Mouse (Mus musculus) liver, adult 2 months (tissue): ENCODE results near the gene Hpn. TPM values are rescaled to one million over a fixed set of nuclear protein-coding genes. Genes with fewer than 3 reads are reported as not detected.

ENCODE experiments used
- DNase-seq: peaks from one replicate; pipeline ENCODE4 v3.0.0-alpha.2; 2011; ENCODE audit warnings: low read depth, low spot score; ENCODE audit errors: extremely low read depth
- H3K27ac ChIP-seq: fragments of 200-500 bp; replicated peaks from 2 replicates; pipeline ENCODE4 v1.5.1; 2012; ENCODE audit warnings: low read depth, mild to moderate bottlenecking, control low read depth, inconsistent platforms, low read length; ENCODE audit not compliant: insufficient read depth
- H3K27me3 ChIP-seq: fragments of 200-500 bp; 2 replicates; pipeline ENCODE4 v1.6.1; 2012; ENCODE audit warnings: mild to moderate bottlenecking, moderate library complexity, low read length, inconsistent platforms; ENCODE audit not compliant: control insufficient read depth, insufficient read depth
- H3K36me3 ChIP-seq: fragments of 200-500 bp; 2 replicates; pipeline ENCODE4 v1.6.1; 2012; ENCODE audit warnings: low read length, inconsistent platforms; ENCODE audit not compliant: control insufficient read depth, insufficient read depth
- H3K4me1 ChIP-seq: fragments of 200-500 bp; 2 replicates; pipeline ENCODE4 v1.6.1; 2011; ENCODE audit warnings: low read length; ENCODE audit not compliant: control insufficient read depth, insufficient read depth
- H3K4me3 ChIP-seq: fragments of 200-500 bp; 2 replicates; pipeline ENCODE4 v1.5.1; 2011; ENCODE audit warnings: low read depth, mild to moderate bottlenecking, control low read depth, low read length, moderate library complexity; ENCODE audit not compliant: insufficient read depth
- H3K79me2 ChIP-seq: fragments of 200-500 bp; 2 replicates; pipeline ENCODE4 v1.6.1; 2012; ENCODE audit warnings: inconsistent platforms, mild to moderate bottlenecking, low read length, moderate library complexity; ENCODE audit not compliant: control insufficient read depth, insufficient read depth
- H3K9ac ChIP-seq: fragments of 200-500 bp; 2 replicates; pipeline ENCODE4 v1.6.1; 2012; ENCODE audit warnings: low read depth, mild to moderate bottlenecking, control low read depth, inconsistent platforms, low read length
- CTCF ChIP-seq: fragments of 200-500 bp; IDR thresholded peaks from 2 replicates; pipeline ENCODE4 v1.5.1; 2011; ENCODE audit warnings: low read depth, low read length, control low read depth
- POLR2A ChIP-seq: fragments of 200-500 bp; IDR thresholded peaks from 2 replicates; pipeline ENCODE4 v1.6.1; 2011; ENCODE audit warnings: low read length, control low read depth; ENCODE audit not compliant: insufficient read depth; ENCODE audit errors: extremely low read depth
- WGBS: fragments of 180-500 bp; shearing (Covaris S2); methylation state at CpG from one replicate; pipeline ENCODE4 v1.1.7; 2018; 5-methylcytosine and 5-hydroxymethylcytosine counted together
- polyA plus RNA-seq: library from polyadenylated mRNA; depleted of rRNA; stranded (reverse); fragments of >200 nt; gene quantifications from 2 replicates; pipeline ENCODE4 v1.2.3, GENCODE M21; 2012
- total RNA-seq: library from RNA; depleted of rRNA; stranded (reverse); fragments of >200 nt; gene quantifications from 2 replicates; pipeline ENCODE4 v1.2.3, GENCODE M21; 2014

Hpn gene
- total and polyA plus RNA-seq, 2 experiments, result 282 to 883 TPM

DNA sequence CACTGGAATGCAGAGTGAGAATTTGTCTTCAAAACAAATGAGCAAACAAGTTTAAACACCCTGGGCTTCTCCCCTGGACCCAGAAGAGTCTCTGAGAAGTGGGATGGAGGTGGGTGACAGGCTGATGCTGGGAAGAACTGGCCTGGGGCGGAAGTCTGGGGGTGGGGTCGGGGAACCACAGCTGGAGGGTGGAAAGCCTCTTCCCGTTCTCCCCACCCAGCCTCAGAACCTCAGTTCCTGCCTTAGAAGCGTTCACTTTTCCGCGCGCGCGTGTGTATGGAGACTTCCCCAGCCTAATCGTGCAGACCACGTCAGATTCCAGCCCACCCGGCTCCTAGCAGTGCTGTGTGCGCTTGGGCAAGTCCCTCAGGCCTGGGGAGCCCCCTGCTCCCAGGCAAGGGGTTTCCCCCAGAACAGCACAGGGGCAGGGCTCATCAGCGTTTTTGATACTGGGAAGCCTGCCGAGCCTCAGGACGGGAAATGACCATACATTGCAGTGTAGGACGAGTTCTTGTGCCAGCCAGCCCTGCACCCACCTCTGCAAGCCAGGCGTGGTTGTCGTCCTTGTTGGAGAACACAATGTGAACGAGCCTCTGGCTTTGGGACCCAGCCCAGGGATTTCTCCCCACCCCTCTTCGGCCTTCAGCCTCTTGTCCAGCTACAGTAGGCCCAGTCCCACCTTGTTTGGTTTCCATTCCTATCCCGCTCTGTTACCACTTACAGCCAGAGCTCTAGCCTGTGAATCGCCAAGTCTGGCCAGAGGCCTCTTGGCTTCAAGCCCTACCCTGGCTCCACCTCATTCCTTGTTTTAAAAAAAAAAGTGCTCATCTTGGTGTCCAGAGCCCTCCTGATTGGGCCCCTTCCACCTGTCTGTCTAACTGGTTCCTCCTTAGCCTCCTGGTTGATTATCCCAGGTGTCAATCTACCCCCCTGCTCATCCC is 36.5 kb upstream of the Hpn start:
- peak; percentile 40 for DNase-seq
- Histone ChIP-seq H3K4me1 (peaks cover 13% of the 10 kb centered on the region), H3K79me2 (peaks cover 16% of the 10 kb centered on the region; the same call in 1 of the 2 replicates), H3K27ac (peak overlapping the region; percentile 81), H3K9ac (peak overlapping the region; percentile 77), H3K36me3 (no peaks in the 10 kb centered on the region), H3K4me3 (peak overlapping the region; percentile 84), H3K27me3 (no peaks in the 10 kb centered on the region)
- 43% methylated on average over 23 of the region's 23 CpGs for WGBS
- TF ChIP-seq CTCF, result no peak
- TF ChIP-seq POLR2A, result no peak

- Histone ChIP-seq H3K4me1 (peaks cover 14% of the 10 kb centered on the region), H3K9ac (peak overlapping the region; percentile 95), H3K27me3 (no peaks in the 10 kb centered on the region), H3K79me2 (peaks cover 16% of the 10 kb centered on the region; the same call in 1 of the 2 replicates), H3K36me3 (no peaks in the 10 kb centered on the region), H3K4me3 (peak overlapping the region; percentile 84), H3K27ac (peak overlapping the region; percentile 81)
- DNase-seq, result peak; percentile 64
- 1% methylated on average over 63 of the region's 63 CpGs for WGBS
- TF ChIP-seq POLR2A, result peak; percentile 54; the same call in 1 of the 2 replicates
- no peak for TF ChIP-seq CTCF
Measured at GRCm38 (mm10) chr7:31150566-31151300, 35.6 kb upstream of the Hpn start.

- Histone ChIP-seq H3K9ac (peak overlapping the region; percentile 95), H3K4me1 (peaks cover 14% of the 10 kb centered on the region), H3K36me3 (no peaks in the 10 kb centered on the region), H3K4me3 (peak overlapping the region; percentile 84), H3K79me2 (peaks cover 16% of the 10 kb centered on the region; the same call in 1 of the 2 replicates), H3K27me3 (no peaks in the 10 kb centered on the region), H3K27ac (no peak overlapping the region)
- 18% methylated on average over 20 of the region's 20 CpGs for WGBS
- TF ChIP-seq POLR2A, result no peak
- no peak for TF ChIP-seq CTCF
- DNase-seq, result no peak
Measured at GRCm38 (mm10) chr7:31149751-31150565, 34.9 kb upstream of the Hpn start.

DNA sequence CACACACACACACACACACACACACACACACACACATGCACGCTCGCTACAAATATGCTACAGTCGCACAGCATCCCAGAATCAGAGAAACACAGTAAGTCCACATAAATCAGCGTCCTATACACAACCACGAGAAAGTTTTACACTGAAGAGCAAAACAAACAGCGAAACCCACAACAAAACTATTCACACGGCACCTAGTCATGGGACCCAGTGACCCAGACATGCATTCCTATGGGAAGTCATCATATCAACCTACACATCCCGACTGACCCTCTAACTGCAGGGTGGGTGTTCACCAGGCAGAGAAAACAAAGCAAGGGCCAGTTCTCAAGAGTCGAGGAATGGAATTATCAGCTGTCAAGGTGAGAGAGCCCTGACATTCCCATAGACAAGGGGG is 34.2 kb upstream of the Hpn start:
- no peak overlapping the region for H3K27ac ChIP-seq
- H3K4me3 ChIP-seq, result no peak overlapping the region
- H3K4me1 ChIP-seq, result peaks cover 14% of the 10 kb centered on the region
- H3K79me2 ChIP-seq, result peaks cover 16% of the 10 kb centered on the region; the same call in 1 of the 2 replicates
- TF ChIP-seq CTCF, result no peak
- no peak for TF ChIP-seq POLR2A
- DNase-seq, result no peak
- WGBS, result 48% methylated on average over 9 of the region's 9 CpGs
- no peaks in the 10 kb centered on the region for H3K36me3 ChIP-seq
- no peaks in the 10 kb centered on the region for H3K27me3 ChIP-seq
- no peak overlapping the region for H3K9ac ChIP-seq

DNA sequence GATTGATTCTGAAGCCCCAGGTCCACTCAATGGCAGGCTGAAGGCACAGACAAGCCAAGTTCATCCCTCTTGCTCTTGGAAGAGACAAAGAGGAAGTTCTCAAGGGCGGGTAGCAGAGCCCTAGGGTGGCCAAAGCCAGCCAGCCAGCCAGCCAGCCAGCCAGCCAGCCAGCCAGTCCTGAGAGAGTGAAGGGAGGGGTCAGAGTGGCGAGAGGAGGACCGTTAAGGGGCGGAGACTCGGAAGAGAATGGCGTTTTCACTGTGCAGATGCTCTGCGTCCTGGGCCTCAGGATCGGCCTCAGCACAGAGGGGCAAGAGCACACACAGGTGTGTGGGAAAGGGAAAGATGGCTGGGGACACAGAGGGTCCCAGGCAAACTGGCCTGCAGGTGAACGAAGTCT is 33.7 kb upstream of the Hpn start:
- peaks cover 14% of the 10 kb centered on the region for H3K4me1 ChIP-seq
- H3K9ac ChIP-seq, result no peak overlapping the region
- peaks cover 16% of the 10 kb centered on the region; the same call in 1 of the 2 replicates for H3K79me2 ChIP-seq
- TF ChIP-seq POLR2A, result no peak
- no peak for TF ChIP-seq CTCF
- no peak overlapping the region for H3K4me3 ChIP-seq
- peak; percentile 56 for DNase-seq
- no peaks in the 10 kb centered on the region for H3K27me3 ChIP-seq
- WGBS, result 5% methylated on average over 9 of the region's 9 CpGs
- H3K27ac ChIP-seq, result no peak overlapping the region
- H3K36me3 ChIP-seq, result no peaks in the 10 kb centered on the region
